Mouse (Mus musculus) adrenal gland, adult 10 weeks (tissue): ENCODE results near the gene Tspan4. TPM values are rescaled to one million over a fixed set of nuclear protein-coding genes. Genes with fewer than 3 reads are reported as not detected.

Experiments
- polyA plus RNA-seq: library from polyadenylated mRNA; stranded (reverse); fragments of 350-450 nt; fragmentation: Illumina TruSeq; extraction: RNeasy Lipid Tissue Mini Kit (QIAGEN cat#74804); gene quantifications from one replicate; pipeline ENCODE4 v1.2.3, GENCODE M21; 2014; ENCODE audit warnings: low read depth, low replicate concordance

Gene Tspan4
- polyA plus RNA-seq = 1.6 TPM

GRCm38 (mm10) chr7:141475011-141475804 lies at the start of gene Tspan4, which contains the start of gene Polr2l:
Tspan4 (plus strand) TSS chr7:141475240.
Polr2l (minus strand) TSS chr7:141475132.

GRCm38 (mm10) chr7:141429310-141429709 lies 45.7 kb upstream of the Tspan4 start, which contains the start of gene Cend1:
Cend1 (minus strand) TSS chr7:141429491.

GRCm38 (mm10) chr7:141437178-141438120 lies 37.6 kb upstream of the Tspan4 start, which contains the start of gene Slc25a22:
Slc25a22 (minus strand) TSS chr7:141437892.

GRCm38 (mm10) chr7:141443828-141444237 lies 31.2 kb upstream of the Tspan4 start, which contains the start of gene Pidd1:
Pidd1 (minus strand) TSS chr7:141444025.

GRCm38 (mm10) chr7:141447110-141447991 lies 27.7 kb upstream of the Tspan4 start, which contains the start of gene Rplp2:
Rplp2 (plus strand) TSS chr7:141447370.

GRCm38 (mm10) chr7:141454967-141455551 lies 20.0 kb upstream of the Tspan4 start, which contains the start of gene Pnpla2:
Pnpla2 (plus strand) TSS chr7:141455198.

GRCm38 (mm10) chr7:141460391-141461113 lies 14.5 kb upstream of the Tspan4 start, which contains the start of gene Cracr2b:
Cracr2b (plus strand) TSS chr7:141461094.

GRCm38 (mm10) chr7:141467230-141468030 lies 7.6 kb upstream of the Tspan4 start, which contains the start of gene Cd151:
Cd151 (plus strand) TSS chr7:141467392.

GRCm38 (mm10) chr7:141539556-141540311 lies 64.7 kb downstream of the Tspan4 start, which contains the start of gene Chid1:
Chid1 (minus strand) TSS chr7:141539857.

Other genes with a start within 250 kb of the Tspan4 start
- 17.6 TPM for gene Phrf1, start 246.5 kb upstream of the Tspan4 start, polyA plus RNA-seq
- 19.8 TPM for gene Irf7, start 208.8 kb upstream of the Tspan4 start, polyA plus RNA-seq
- gene Cdhr5, start 198.5 kb upstream of the Tspan4 start, polyA plus RNA-seq = 1.3 TPM
- not detected for gene Sct, start 196.1 kb upstream of the Tspan4 start, polyA plus RNA-seq
- gene Drd4, start 183.2 kb upstream of the Tspan4 start, polyA plus RNA-seq = not detected
- gene Deaf1, start 147.6 kb upstream of the Tspan4 start, polyA plus RNA-seq = 0.93 TPM
- gene Tmem80, start 147.5 kb upstream of the Tspan4 start, polyA plus RNA-seq = 18.5 TPM
- gene Eps8l2, start 136.4 kb upstream of the Tspan4 start, polyA plus RNA-seq = not detected
- 37.2 TPM for gene Taldo1, start 83.0 kb upstream of the Tspan4 start, polyA plus RNA-seq
- gene Gatd1, start 61.1 kb upstream of the Tspan4 start, polyA plus RNA-seq = 9.3 TPM
- 1.0 TPM for gene Cend1, start 45.7 kb upstream of the Tspan4 start, polyA plus RNA-seq
- gene Slc25a22, start 37.3 kb upstream of the Tspan4 start, polyA plus RNA-seq = 2.9 TPM
- 0.23 TPM for gene Pidd1, start 31.2 kb upstream of the Tspan4 start, polyA plus RNA-seq
- 10.8 TPM for gene Rplp2, start 27.9 kb upstream of the Tspan4 start, polyA plus RNA-seq
- gene Pnpla2, start 20.0 kb upstream of the Tspan4 start, polyA plus RNA-seq = 15.2 TPM
- gene Cracr2b, start 14.1 kb upstream of the Tspan4 start, polyA plus RNA-seq = not detected
- gene Cd151, start 7.8 kb upstream of the Tspan4 start, polyA plus RNA-seq = 96.8 TPM
- gene Polr2l, start 108 bp upstream of the Tspan4 start, polyA plus RNA-seq = 6.1 TPM
- gene Chid1, start 64.6 kb downstream of the Tspan4 start, polyA plus RNA-seq = 7.0 TPM
- 45.8 TPM for gene Ap2a2, start 86.9 kb downstream of the Tspan4 start, polyA plus RNA-seq
- not detected for gene Muc6, start 180.1 kb downstream of the Tspan4 start, polyA plus RNA-seq
- gene Muc2, start 215.1 kb downstream of the Tspan4 start, polyA plus RNA-seq = not detected